Mouse (Mus musculus): ENCODE results near the gene Klhdc9.
"Not testable (repeated sequence)": the region's sequence is repeated elsewhere in the genome, so short reads cannot be mapped to it uniquely, and the experiment has no call there.

Gene Klhdc9

GRCm38 (mm10) chr1:171356814-171357213 lies 3.8 kb downstream of the Klhdc9 start:
- DNase-seq (ENCODE audit: low spot score in 2 of 2), result no peak

DNA sequence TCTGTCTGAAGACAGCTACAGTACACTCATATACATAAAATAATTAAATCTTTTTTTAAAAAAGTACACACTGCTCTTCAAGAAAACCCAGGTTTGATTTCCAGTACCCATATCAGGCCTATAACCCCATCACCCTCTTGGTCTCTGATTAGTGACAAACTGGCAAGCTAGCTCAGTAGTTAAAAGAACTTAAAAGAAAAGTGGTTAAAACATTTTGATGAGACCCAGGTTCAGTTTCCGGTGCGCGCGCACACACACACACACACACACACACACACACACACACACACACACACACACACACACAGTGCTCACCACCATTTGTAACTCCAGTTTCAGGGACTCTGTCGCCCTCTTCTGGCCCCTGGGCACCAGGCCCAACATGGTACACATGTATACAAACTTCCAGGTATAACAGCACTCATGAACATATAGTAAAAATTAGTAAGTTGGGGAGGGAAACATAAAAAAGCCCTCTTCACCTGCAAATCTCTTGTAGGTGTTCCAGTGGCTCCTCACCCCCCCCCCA lies 4.7 kb downstream of the Klhdc9 start:
- DNase-seq (ENCODE audit: low spot score in 2 of 2), result no peak

- DNase-seq (ENCODE audit: low spot score in 2 of 2), result no peak
Observed at GRCm38 (mm10) chr1:171349210-171349609, 11.4 kb downstream of the Klhdc9 start.

DNA sequence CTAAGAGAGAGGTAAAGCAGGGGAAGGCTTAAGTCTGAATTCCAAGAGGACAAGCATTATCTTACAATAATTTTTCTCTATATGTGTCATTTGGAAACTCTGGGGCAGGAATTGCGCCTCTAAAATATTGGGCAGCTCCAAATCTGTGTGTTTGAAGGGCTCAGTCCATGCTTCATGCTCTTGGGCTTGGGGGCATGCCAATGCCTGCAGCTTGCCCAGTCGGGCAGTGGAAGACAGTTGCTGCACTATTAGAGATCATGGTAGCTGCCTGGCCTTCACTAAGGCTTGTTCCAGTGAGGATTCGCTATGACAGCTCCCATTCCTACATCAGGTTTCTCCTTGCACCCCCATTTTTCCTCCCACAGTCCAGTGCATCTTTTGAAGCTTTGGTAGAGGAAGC lies 11.9 kb downstream of the Klhdc9 start:
- DNase-seq (ENCODE audit: low spot score in 2 of 2), result no peak

DNA sequence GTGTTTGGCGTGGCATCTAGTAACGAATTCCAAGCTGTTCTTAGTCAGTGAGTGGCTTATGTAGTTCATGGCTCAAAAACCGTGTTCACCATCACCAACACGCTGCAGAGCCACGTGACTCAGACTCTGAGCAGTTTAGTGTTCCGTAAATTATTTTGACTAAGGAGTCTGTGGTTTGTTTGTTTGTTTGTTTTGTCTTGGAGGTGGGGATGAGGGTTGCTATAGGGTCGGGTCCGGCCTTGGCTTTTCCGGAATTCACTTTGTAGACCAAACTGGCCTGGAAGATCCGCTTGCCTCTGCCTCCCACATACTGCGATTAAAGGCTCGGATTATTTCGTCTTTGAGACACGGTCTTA lies 14.5 kb downstream of the Klhdc9 start:
- no peak for DNase-seq (ENCODE audit: low spot score in 2 of 2)

- peak; percentile 88 to 91 for DNase-seq (ENCODE audit: low spot score in 2 of 2)
Observed at GRCm38 (mm10) chr1:171345225-171346094, 15.1 kb downstream of the Klhdc9 start, which contains the start of the genes Nit1 and Pfdn2. Nit1 (minus strand) TSS chr1:171345646. Pfdn2 (plus strand) TSS chr1:171345670.

- no peak for DNase-seq (ENCODE audit: low spot score in 2 of 2)
Observed at GRCm38 (mm10) chr1:171344715-171345114, 15.9 kb downstream of the Klhdc9 start.

- no peak for DNase-seq (ENCODE audit: low spot score in 2 of 2)
Observed at GRCm38 (mm10) chr1:171343922-171344677, 16.5 kb downstream of the Klhdc9 start.

DNA sequence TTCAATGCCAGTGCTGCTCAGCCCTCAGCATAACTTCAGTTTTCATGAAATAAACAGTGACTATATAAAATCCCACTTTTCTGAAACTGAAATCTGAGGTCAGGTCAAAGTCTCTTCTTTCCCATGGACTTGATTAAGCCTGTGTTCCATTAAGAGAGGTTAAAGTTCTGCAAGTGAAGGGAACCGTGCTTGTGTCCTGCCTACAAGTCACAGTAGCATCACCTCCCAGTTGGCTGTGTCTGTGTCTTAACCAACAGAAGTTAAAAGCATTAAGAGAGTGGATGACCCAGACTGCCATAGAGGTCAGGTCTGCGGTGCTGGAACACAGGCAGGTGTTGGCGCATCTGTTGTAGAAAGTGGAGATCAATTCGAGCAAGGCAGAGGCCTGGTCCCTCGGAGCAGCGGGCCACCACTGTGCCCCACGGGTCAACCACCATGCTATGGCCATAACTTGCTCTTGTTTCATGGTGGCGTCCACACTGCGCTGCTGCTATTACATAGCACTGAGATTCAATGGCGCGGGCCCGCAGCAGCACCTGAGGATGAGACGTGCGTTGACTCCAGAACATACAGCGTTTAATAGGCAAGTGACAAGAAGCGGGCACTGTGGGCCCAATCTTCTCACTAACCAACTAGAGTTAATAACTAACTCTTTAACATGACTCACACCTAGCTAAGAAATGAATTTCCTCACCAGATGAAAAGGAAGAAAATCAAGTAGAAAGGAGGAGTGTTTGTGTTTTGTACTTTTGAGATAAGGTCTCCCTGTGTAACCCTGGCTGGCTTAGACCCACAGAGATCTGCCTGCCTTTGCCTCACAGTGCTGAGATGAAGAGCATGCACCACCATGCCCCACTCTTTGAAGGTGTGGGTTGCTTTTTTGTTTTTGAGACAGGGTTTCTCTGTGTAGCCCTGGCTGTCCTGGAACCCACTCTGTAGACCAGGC lies 18.1 kb downstream of the Klhdc9 start:
- no peak for DNase-seq (ENCODE audit: low spot score in 2 of 2)

GRCm38 (mm10) chr1:171330216-171330560 lies 30.4 kb downstream of the Klhdc9 start:
- no peak for DNase-seq (ENCODE audit: low spot score in 2 of 2)

GRCm38 (mm10) chr1:171329433-171330215 lies 31.0 kb downstream of the Klhdc9 start:
- DNase-seq (ENCODE audit: low spot score in 2 of 2), result peak in 1 of 2 experiments; percentile 61

GRCm38 (mm10) chr1:171328839-171329432 lies 31.7 kb downstream of the Klhdc9 start, which contains the start of gene Dedd:
Dedd (plus strand) TSS chr1:171329145.
- peak; percentile 92 to 93 for DNase-seq (ENCODE audit: low spot score in 2 of 2)

- no peak for DNase-seq (ENCODE audit: low spot score in 2 of 2)
Observed at GRCm38 (mm10) chr1:171328244-171328643, 32.4 kb downstream of the Klhdc9 start.

- DNase-seq (ENCODE audit: low spot score in 2 of 2), result not testable (repeated sequence)
Observed at GRCm38 (mm10) chr1:171326588-171326987, 34.0 kb downstream of the Klhdc9 start.

DNA sequence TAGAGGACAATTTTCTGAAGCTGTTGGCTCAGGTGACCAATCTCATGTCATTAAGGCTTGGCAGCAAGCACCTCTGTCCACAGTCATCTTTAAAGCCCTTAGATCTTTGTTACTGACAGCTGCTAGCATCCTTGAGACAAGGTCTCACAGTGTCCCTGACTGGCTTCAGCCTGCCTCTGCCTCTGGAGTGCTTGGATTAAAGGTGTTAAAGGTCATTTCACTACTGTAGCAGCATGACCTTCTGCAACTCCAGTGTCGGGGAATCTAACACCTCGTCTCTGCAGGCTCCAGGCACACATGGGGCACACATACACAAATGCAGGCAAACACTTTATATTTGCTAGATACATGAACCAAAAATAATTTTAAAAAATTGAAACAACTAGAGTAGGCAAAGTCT lies 35.0 kb downstream of the Klhdc9 start:
- no peak for DNase-seq (ENCODE audit: low spot score in 2 of 2)

DNA sequence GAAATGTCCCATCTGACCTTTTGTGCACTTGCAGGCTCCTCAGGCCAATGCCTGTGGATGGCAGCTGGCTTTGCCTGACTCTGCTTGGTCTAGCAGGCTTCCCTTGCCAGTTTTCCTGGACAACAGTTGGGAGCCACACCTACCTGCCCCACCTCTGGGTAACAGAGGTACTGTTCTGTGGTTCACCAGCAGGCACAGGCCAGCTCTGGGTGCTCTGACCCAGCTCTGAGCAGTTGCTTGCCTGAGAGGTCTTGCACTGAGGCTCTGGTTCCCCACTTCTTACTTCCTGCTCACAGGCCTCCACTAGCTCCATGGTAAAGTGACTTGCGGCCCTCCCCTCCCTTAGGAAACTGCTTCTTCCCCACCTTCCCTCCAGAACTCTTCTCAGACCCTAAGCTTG lies 38.6 kb downstream of the Klhdc9 start:
- DNase-seq (ENCODE audit: low spot score in 2 of 2), result no peak

GRCm38 (mm10) chr1:171321415-171321814 lies 39.2 kb downstream of the Klhdc9 start:
- DNase-seq (ENCODE audit: low spot score in 2 of 2), result no peak

- DNase-seq (ENCODE audit: low spot score in 2 of 2), result no peak
Observed at GRCm38 (mm10) chr1:171320151-171320550, 40.4 kb downstream of the Klhdc9 start.

- no peak for DNase-seq (ENCODE audit: low spot score in 2 of 2)
Observed at GRCm38 (mm10) chr1:171319748-171320147, 40.9 kb downstream of the Klhdc9 start.

DNA sequence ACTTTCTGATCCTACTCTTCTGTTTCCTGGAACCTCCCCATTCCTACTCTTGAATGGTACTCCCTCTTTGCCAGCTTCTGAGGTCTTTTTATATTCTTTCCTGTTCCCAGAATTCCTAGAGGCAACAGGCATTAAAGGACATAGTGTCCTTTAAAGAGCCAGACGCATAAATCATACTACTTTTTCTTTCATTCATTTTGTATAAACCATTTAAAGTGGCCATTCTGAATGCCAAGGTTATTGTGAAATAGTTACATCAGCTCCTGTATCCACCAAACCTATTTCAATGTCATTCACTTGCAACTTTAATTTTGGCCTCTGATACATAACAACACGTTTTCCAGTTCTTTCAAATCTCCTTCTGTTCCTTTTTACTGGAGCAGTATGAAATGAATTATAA lies 51.3 kb downstream of the Klhdc9 start:
- DNase-seq (ENCODE audit: low spot score in 2 of 2), result no peak

Data from frontal cortex, postnatal 10 days (tissue).